Mouse (Mus musculus) thymus, adult 18-20 months (tissue): ENCODE results near the gene Zic4.

Source experiments
- DNase-seq, 2 experiments: peaks; one replicate each; pipeline ENCODE4 v3.0.0; 2022; ENCODE audit warnings: mixed read lengths in 2 of 2

Gene Zic4

GRCm38 (mm10) chr9:91404905-91405752 lies 42.9 kb downstream of the Zic4 start:
- no peak for DNase-seq

- no peak for DNase-seq
Measured at GRCm38 (mm10) chr9:91405753-91406178, 43.6 kb downstream of the Zic4 start.

DNA sequence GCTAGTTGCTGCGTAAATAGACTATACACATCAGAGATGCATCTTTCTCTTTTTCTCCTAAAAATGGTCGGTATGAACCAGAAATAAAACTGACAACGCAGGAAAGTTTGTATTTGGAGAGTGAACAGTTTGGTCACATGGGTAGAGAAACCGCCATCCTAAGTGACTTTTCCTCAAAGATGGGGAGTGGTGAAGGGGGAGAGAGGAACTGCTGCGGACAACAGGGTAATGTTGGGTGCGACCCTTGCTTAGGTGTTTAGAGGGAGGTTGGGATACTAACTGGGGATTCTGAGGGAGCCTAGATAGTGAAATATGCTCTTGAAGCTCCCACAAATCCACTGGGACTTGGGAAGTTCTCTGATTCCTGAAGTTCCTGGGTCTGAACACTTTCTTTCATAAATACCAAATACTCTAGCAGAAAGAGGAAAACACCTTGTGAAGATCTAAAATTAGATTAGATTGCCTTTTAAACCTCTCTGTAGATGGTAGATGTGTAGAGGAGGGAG lies 44.1 kb downstream of the Zic4 start:
- no peak for DNase-seq

GRCm38 (mm10) chr9:91409771-91410170 lies 47.6 kb downstream of the Zic4 start:
- DNase-seq = no peak

- no peak for DNase-seq
Measured at GRCm38 (mm10) chr9:91414007-91414661, 51.9 kb downstream of the Zic4 start.

- no peak for DNase-seq
Measured at GRCm38 (mm10) chr9:91420441-91420840, 58.2 kb downstream of the Zic4 start.
